Comparison of ENCODE assay signal across 8 mouse cellular contexts in the genomic region with DNA sequence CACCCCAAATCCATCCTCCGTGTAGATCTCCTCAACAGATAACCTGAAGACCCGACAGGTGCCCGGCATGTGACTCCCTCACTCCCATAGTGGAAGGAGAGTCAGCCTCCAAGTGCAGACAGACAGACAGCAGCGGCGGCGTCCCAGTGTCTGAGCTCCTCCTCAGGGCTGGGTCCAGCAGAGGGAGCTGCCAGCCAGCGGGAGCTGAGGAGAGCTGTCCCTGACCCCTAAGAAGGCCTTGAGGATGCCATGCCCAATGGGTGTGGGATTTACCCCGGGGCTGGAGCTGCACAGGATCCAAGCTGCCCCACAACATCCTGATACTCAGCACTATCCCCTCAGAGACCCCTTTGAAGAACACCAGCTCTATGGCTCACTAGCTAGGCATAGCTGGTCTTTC.
DNase-seq lines count a peak whose midpoint lies in the region; ATAC-seq and TF ChIP-seq lines count a peak whose summit lies in the region.
"Had no signal": no experiment of that assay in that cellular context is flagged by ENCODE, and none has a peak within 500 bp of the region (broad histone marks: within the 10 kb centered on the region; RNA-seq: fewer than 3 reads in every experiment).

No protein-coding gene starts in this region.

- H3K4me3 ChIP-seq in lung, adult 2 months (replicated peaks; ENCODE audit: extremely low read depth, low read depth, low read length) = no peak overlapping the region
- H3K4me3 ChIP-seq: limb, embryonic 13.5 days had no signal

- peak; percentile 57 for TF ChIP-seq CTCF in lung, adult 2 months (IDR thresholded peaks at IDR 0.05; ENCODE audit: insufficient read depth, low read length)

- 21% methylated on average over 8 of the region's 8 CpGs for WGBS in lung, adult 2 months

- peak; percentile 67 for DNase-seq in 3134 (ENCODE audit: extremely low read depth, insufficient read length, low spot score)
- peak; percentile 21 for DNase-seq in A20 (ENCODE audit: low read depth, low spot score)
- peak; percentile 60 for DNase-seq in embryo, embryonic 9.5 days (ENCODE audit: extremely low spot score)
- peak; percentile 78 to 81 for DNase-seq in heart, postnatal 10 days
- peak; percentile 52 for DNase-seq in lung, adult 2 months
- DNase-seq in spleen, postnatal 4 days (ENCODE audit: low spot score in 2 of 2) = no peak

- ATAC-seq in activated CD4-positive, CD25-positive, alpha-beta regulatory T cell, adult 4 months = no peak

- intact Hi-C loops in heart, postnatal 10 days (cut with DNase I) = loop anchor here (1.0 to 5.0 kb wide), 5 partner anchors 32 to 284 kb away; a partner anchor contains a TSS

- TF ChIP-seq POLR2A in lung, adult 2 months (IDR thresholded peaks at IDR 0.05; ENCODE audit: borderline replicate concordance, extremely low read depth, low read depth, low read length) = no peak

- H3K4me1 ChIP-seq in lung, adult 2 months (ENCODE audit: control insufficient read depth, insufficient read depth, low read length) = no peaks in the 10 kb centered on the region

Comparison
In these comparisons a context has a peak if more than half of its experiments do, and no peak if none do; other contexts are left out.
1. DNase-seq: peak in 3134 (single experiment), A20 (single experiment), embryo, embryonic 9.5 days (single experiment), heart, postnatal 10 days (2 of 2) and lung, adult 2 months (single experiment); none in spleen, postnatal 4 days (0 of 2).